Mouse (Mus musculus) intestine, postnatal 0 days (tissue): ENCODE data around the gene Pygl. TPM values are rescaled to one million over a fixed set of nuclear protein-coding genes. Genes with fewer than 3 reads are reported as not detected.

Experiments used
- ATAC-seq: fragments of 200-750 bp; cut with Nextera tagmentation; 2 replicates; pipeline ENCODE4 v1.8.0; 2017; ENCODE audit warnings: mild to moderate bottlenecking, moderate TSS enrichment, moderate library complexity
- H3K27ac ChIP-seq: fragments of 300-500 bp; sonication (generic); 2 replicates; pipeline ENCODE4 v1.5.1; 2014; ENCODE audit warnings: mild to moderate bottlenecking, low read depth, low read length, moderate library complexity
- H3K27me3 ChIP-seq: fragments of 300-500 bp; sonication (generic); replicated peaks from 2 replicates; pipeline ENCODE4 v1.6.1; 2014; ENCODE audit warnings: low read length, mixed read lengths; ENCODE audit not compliant: control insufficient read depth, insufficient read depth
- H3K36me3 ChIP-seq: fragments of 300-500 bp; sonication (generic); 2 replicates; pipeline ENCODE4 v1.6.1; 2014; ENCODE audit warnings: mild to moderate bottlenecking, moderate library complexity; ENCODE audit not compliant: control insufficient read depth, insufficient read depth
- H3K4me1 ChIP-seq: fragments of 300-500 bp; sonication (generic); replicated peaks from 2 replicates; pipeline ENCODE4 v1.6.1; 2014; ENCODE audit warnings: antibody characterized with exemption, low read length, mixed read lengths; ENCODE audit not compliant: control insufficient read depth, insufficient read depth
- H3K4me2 ChIP-seq: fragments of 300-500 bp; sonication (generic); replicated peaks from 2 replicates; pipeline ENCODE4 v1.6.1; 2014; ENCODE audit warnings: low read depth, mild to moderate bottlenecking, moderate library complexity
- H3K4me3 ChIP-seq: fragments of 300-500 bp; sonication (generic); 2 replicates; pipeline ENCODE4 v1.5.1; 2014; ENCODE audit warnings: low read depth, low read length
- H3K9ac ChIP-seq: fragments of 300-500 bp; sonication (generic); 2 replicates; pipeline ENCODE4 v1.6.1; 2014; ENCODE audit warnings: mild to moderate bottlenecking, low read depth, low read length
- H3K9me3 ChIP-seq: fragments of 300-500 bp; sonication (generic); 2 replicates; pipeline ENCODE4 v1.6.1; 2016; ENCODE audit warnings: mixed run types; ENCODE audit not compliant: control insufficient read depth
- CTCF ChIP-seq: sonication (generic); IDR thresholded peaks from 2 replicates; pipeline ENCODE4 v1.5.1; 2016; ENCODE audit warnings: low read depth, mild to moderate bottlenecking, control low read depth, antibody characterized with exemption, moderate library complexity
- WGBS: fragments of 180-500 bp; shearing (Covaris S2); extraction: QIAGEN DNeasy Blood & Tissue Kit; methylation state at CpG from one replicate; pipeline ENCODE4 v1.1.7; 2014; 5-methylcytosine and 5-hydroxymethylcytosine counted together
- polyA plus RNA-seq: library from polyadenylated mRNA; unstranded; fragments of >200 nt; fragmentation: Nextera tagmentation; extraction: Ambion mirVana; gene quantifications from 2 replicates; pipeline ENCODE4 v1.2.1, GENCODE M21; 2015

Pygl gene
- polyA plus RNA-seq, 1 experiment from 2014 or later = 8.1 TPM

- WGBS = 75% methylated on average over 1 of the region's 1 CpGs
- H3K27me3 ChIP-seq = no peaks in the 10 kb centered on the region
- no peak overlapping the region for H3K9ac ChIP-seq
- no peak for ATAC-seq
- no peak overlapping the region for H3K4me2 ChIP-seq
- H3K36me3 ChIP-seq = no peaks in the 10 kb centered on the region
- H3K9me3 ChIP-seq = no peaks in the 10 kb centered on the region
- TF ChIP-seq CTCF = peak; percentile 34
- no peak overlapping the region for H3K27ac ChIP-seq
- no peak overlapping the region for H3K4me3 ChIP-seq
- no peaks in the 10 kb centered on the region for H3K4me1 ChIP-seq
Measured at GRCm38 (mm10) chr12:70169969-70170368, 61.3 kb downstream of the Pygl start.

- WGBS = 84% methylated on average over 4 of the region's 4 CpGs
- Histone ChIP-seq H3K9me3 (no peaks in the 10 kb centered on the region), H3K4me3 (no peak overlapping the region), H3K9ac (no peak overlapping the region), H3K27me3 (no peaks in the 10 kb centered on the region), H3K4me2 (no peak overlapping the region), H3K36me3 (no peaks in the 10 kb centered on the region), H3K4me1 (no peaks in the 10 kb centered on the region), H3K27ac (no peak overlapping the region)
- no peak for TF ChIP-seq CTCF
- ATAC-seq = no peak
Measured at GRCm38 (mm10) chr12:70167950-70168349, 63.3 kb downstream of the Pygl start.

- no peaks in the 10 kb centered on the region for H3K36me3 ChIP-seq
- no peak for TF ChIP-seq CTCF
- no peaks in the 10 kb centered on the region for H3K9me3 ChIP-seq
- no peaks in the 10 kb centered on the region for H3K4me1 ChIP-seq
- 67% methylated on average over 3 of the region's 3 CpGs for WGBS
- H3K27ac ChIP-seq = no peak overlapping the region
- H3K9ac ChIP-seq = no peak overlapping the region
- no peaks in the 10 kb centered on the region for H3K27me3 ChIP-seq
- no peak for ATAC-seq
- no peak overlapping the region for H3K4me2 ChIP-seq
- H3K4me3 ChIP-seq = no peak overlapping the region
Measured at GRCm38 (mm10) chr12:70164741-70165140, 66.5 kb downstream of the Pygl start.

GRCm38 (mm10) chr12:70161057-70161456, 70.2 kb downstream of the Pygl start:
- H3K36me3 ChIP-seq = no peaks in the 10 kb centered on the region
- H3K4me2 ChIP-seq = no peak overlapping the region
- no peak for TF ChIP-seq CTCF
- no peaks in the 10 kb centered on the region for H3K4me1 ChIP-seq
- H3K4me3 ChIP-seq = no peak overlapping the region
- no peaks in the 10 kb centered on the region for H3K9me3 ChIP-seq
- H3K27me3 ChIP-seq = no peaks in the 10 kb centered on the region
- H3K9ac ChIP-seq = no peak overlapping the region
- no peak overlapping the region for H3K27ac ChIP-seq
- WGBS = 57% methylated on average over 5 of the region's 5 CpGs
- ATAC-seq = no peak

GRCm38 (mm10) chr12:70157292-70158066, 73.8 kb downstream of the Pygl start:
- Histone ChIP-seq H3K4me2 (no peak overlapping the region), H3K9ac (no peak overlapping the region), H3K27me3 (no peaks in the 10 kb centered on the region), H3K4me3 (no peak overlapping the region), H3K27ac (no peak overlapping the region), H3K36me3 (no peaks in the 10 kb centered on the region), H3K9me3 (no peaks in the 10 kb centered on the region), H3K4me1 (no peaks in the 10 kb centered on the region)
- 57% methylated on average over 5 of the region's 5 CpGs for WGBS
- no peak for ATAC-seq
- no peak for TF ChIP-seq CTCF

- 72% methylated on average over 6 of the region's 6 CpGs for WGBS
- Histone ChIP-seq H3K27ac (no peak overlapping the region), H3K9me3 (no peaks in the 10 kb centered on the region), H3K9ac (no peak overlapping the region), H3K27me3 (no peaks in the 10 kb centered on the region), H3K4me1 (no peaks in the 10 kb centered on the region), H3K36me3 (no peaks in the 10 kb centered on the region), H3K4me2 (no peak overlapping the region), H3K4me3 (no peak overlapping the region)
- ATAC-seq = no peak
- TF ChIP-seq CTCF = no peak
Measured at GRCm38 (mm10) chr12:70156222-70156621, 75.1 kb downstream of the Pygl start.
